9 mouse cellular contexts compared by ENCODE assay signal in the genomic region with DNA sequence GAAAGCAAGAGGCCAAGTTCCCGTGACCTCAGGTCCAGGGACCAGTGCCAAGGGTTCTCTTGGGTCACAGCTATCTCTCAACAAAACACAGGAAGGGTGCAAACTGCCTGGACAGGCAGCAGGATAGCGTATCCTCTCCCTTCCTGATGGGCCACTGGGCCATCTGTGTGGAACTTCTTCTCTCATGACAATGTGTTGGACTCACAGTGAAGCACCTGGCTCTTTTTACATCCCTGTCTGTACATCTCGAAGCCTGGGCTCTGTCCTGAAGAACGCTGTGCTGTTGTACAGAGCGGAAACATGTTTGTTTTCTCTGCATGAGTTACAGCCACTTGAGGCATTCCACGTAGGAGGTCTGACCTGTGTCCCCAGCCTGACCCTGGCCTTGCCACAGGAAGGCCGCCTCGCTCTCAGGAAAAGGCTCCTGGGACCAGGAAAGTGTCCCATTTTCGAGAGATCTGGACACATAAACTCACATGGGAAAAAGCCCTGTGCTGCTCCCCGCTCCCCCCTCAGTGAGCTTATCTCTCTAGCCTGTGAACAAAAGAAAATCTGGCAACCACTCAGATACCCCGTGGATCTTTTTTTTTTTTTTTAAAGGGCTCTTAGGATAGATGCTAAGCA. TPM values are rescaled to one million over a fixed set of nuclear protein-coding genes. Genes with fewer than 3 reads are reported as not detected.
A peak's percentile ranks its signal among the peaks of the same experiment; 100 is the strongest.
DNase-seq lines count a peak whose midpoint lies in the region; ATAC-seq and TF ChIP-seq lines count a peak whose summit lies in the region.
"Had no signal": no experiment of that assay in that cellular context is flagged by ENCODE, and none has a peak within 500 bp of the region (broad histone marks: within the 10 kb centered on the region; RNA-seq: fewer than 3 reads in every experiment).

No protein-coding gene starts in this region.

- H3K9ac ChIP-seq in limb, embryonic 12.5 days (replicated peaks) = no peak overlapping the region
- H3K9ac ChIP-seq: liver, embryonic 15.5 days had no signal

- intact Hi-C loops in heart, postnatal 14 days (cut with DNase I) = no loop called here

- H3K36me3 ChIP-seq in limb, embryonic 12.5 days = peaks cover 5% of the 10 kb centered on the region; the same call in 1 of the 2 replicates
- H3K36me3 ChIP-seq: liver, embryonic 15.5 days had no signal

- no peak for DNase-seq in cerebellum, adult 2 months
- no peak for DNase-seq in cerebellum, adult 11-12 months
- DNase-seq in adrenal gland, postnatal 25 days = peak; percentile 48
- peak; percentile 51 to 60 for DNase-seq in heart, postnatal 14 days
- DNase-seq in thymus, postnatal 4 days = no peak
- no peak for DNase-seq in ovary, postnatal 14 days (ENCODE audit: low spot score)
- no peak for DNase-seq in layer of hippocampus, postnatal 14 days (ENCODE audit: low spot score in 2 of 2)

- H3K4me1 ChIP-seq in cerebellum, adult 2 months (ENCODE audit: control insufficient read depth, insufficient read depth, low read length) = peaks cover 21% of the 10 kb centered on the region
- H3K4me1 ChIP-seq in limb, embryonic 12.5 days (replicated peaks) = peaks cover 56% of the 10 kb centered on the region

- TF ChIP-seq POLR2A in cerebellum, adult 2 months (IDR thresholded peaks at IDR 0.05; ENCODE audit: borderline replicate concordance, insufficient read depth, low read length) = no peak

- WGBS in cerebellum, adult 2 months = 30% methylated on average over 11 of the region's 11 CpGs
- 23% methylated on average over 11 of the region's 11 CpGs for WGBS in limb, embryonic 12.5 days

- H3K4me2 ChIP-seq in limb, embryonic 12.5 days = no peak overlapping the region
- H3K4me2 ChIP-seq: liver, embryonic 15.5 days had no signal

- no peak for TF ChIP-seq CTCF in cerebellum, adult 2 months (IDR thresholded peaks at IDR 0.05; ENCODE audit: borderline replicate concordance, insufficient read depth, low read depth, low read length)

- no peaks in the 10 kb centered on the region for H3K9me3 ChIP-seq in limb, embryonic 12.5 days
- H3K9me3 ChIP-seq: liver, embryonic 15.5 days had no signal

- H3K27ac ChIP-seq in cerebellum, adult 2 months (ENCODE audit: insufficient read depth, low read length) = peak overlapping the region; percentile 76
- 0 out of 2 replicates have a peak overlapping the region, but pooled peaks have one; percentile 17 for H3K27ac ChIP-seq in limb, embryonic 12.5 days
- H3K27ac ChIP-seq: liver, embryonic 15.5 days had no signal

- ATAC-seq in limb, embryonic 12.5 days (ENCODE audit: insufficient number of reproducible peaks, insufficient read depth, low FRiP score, low TSS enrichment, low read depth) = no peak

- no peak overlapping the region for H3K4me3 ChIP-seq in cerebellum, adult 2 months (replicated peaks; ENCODE audit: insufficient read depth, low read depth, low read length)
- no peak overlapping the region for H3K4me3 ChIP-seq in limb, embryonic 12.5 days (replicated peaks)
- H3K4me3 ChIP-seq: liver, embryonic 15.5 days had no signal

- H3K27me3 ChIP-seq in cerebellum, adult 2 months (ENCODE audit: control insufficient read depth, insufficient read depth, low read length) = no peaks in the 10 kb centered on the region
- no peaks in the 10 kb centered on the region for H3K27me3 ChIP-seq in limb, embryonic 12.5 days
- H3K27me3 ChIP-seq: liver, embryonic 15.5 days had no signal

RNA-seq across cellular contexts. Expression of a gene that starts 18.9 kb away (rescaled TPM):
- polyA plus RNA-seq in cerebellum, adult 2 months (2012; rRNA removed) = 24.3 and 29.8 TPM in 2 replicates
- 23.8 and 29.5 TPM in 2 replicates for total RNA-seq in adrenal gland, postnatal 25 days (2021)
- 10 to 100 TPM; 15.5 to 17.4 TPM for total RNA-seq in heart, postnatal 14 days (2021)
- 61.2 and 67.7 TPM in 2 replicates for polyA plus RNA-seq in limb, embryonic 12.5 days (2016; fragmentation: Nextera tagmentation; extraction: Ambion mirVana)
- 10 to 100 TPM; 14.1 to 18.5 TPM for total RNA-seq in layer of hippocampus, postnatal 14 days (2021)

RNA-seq across cellular contexts. Expression of a gene that starts 26.7 kb away (rescaled TPM):
- 27.2 and 33.7 TPM in 2 replicates for polyA plus RNA-seq in cerebellum, adult 2 months (2012; rRNA removed)
- total RNA-seq in adrenal gland, postnatal 25 days (2021) = 38.9 and 47.4 TPM in 2 replicates
- 10 to 100 TPM; 41.3 to 46.9 TPM for total RNA-seq in heart, postnatal 14 days (2021)
- polyA plus RNA-seq in limb, embryonic 12.5 days (2016; fragmentation: Nextera tagmentation; extraction: Ambion mirVana) = 127 and 149 TPM in 2 replicates
- 10 to 100 TPM; 30.2 to 33.0 TPM for total RNA-seq in layer of hippocampus, postnatal 14 days (2021)

Comparison
In these comparisons a context has a peak if more than half of its experiments do, and no peak if none do; other contexts are left out.
1. DNase-seq: peak in adrenal gland, postnatal 25 days (single experiment) and heart, postnatal 14 days (2 of 2); none in cerebellum, adult 2 months (0 of 2), cerebellum, adult 11-12 months (single experiment), thymus, postnatal 4 days (single experiment), ovary, postnatal 14 days (single experiment) and layer of hippocampus, postnatal 14 days (0 of 2).